Mouse (Mus musculus): ENCODE data around the gene Arhgef12. TPM values are rescaled to one million over a fixed set of nuclear protein-coding genes. Genes with fewer than 3 reads are reported as not detected.

Arhgef12 gene
- total and polyA plus RNA-seq, 3 experiments, result 5.9 to 76.3 (median 53.3) TPM

GRCm38 (mm10) chr9:43094828-43095227 is 12.2 kb downstream of the Arhgef12 start:
- no peak overlapping the region for H3K4me3 ChIP-seq (ENCODE audit: low read depth, low read length)
- H3K27me3 ChIP-seq (ENCODE audit: insufficient read depth, low read length), result no peaks in the 10 kb centered on the region
- H3K36me3 ChIP-seq (replicated peaks), result peaks cover 42% of the 10 kb centered on the region
- ATAC-seq (ENCODE audit: extremely low read depth, insufficient number of reproducible peaks, low FRiP score, poor library complexity, severe bottlenecking) (no peak), DNase-seq (ENCODE audit: low spot score) (no peak)
- TF ChIP-seq CTCF (IDR thresholded peaks at IDR 0.05; ENCODE audit: low read depth, low read length) (no peak), GATA1 (IDR thresholded peaks at IDR 0.05; ENCODE audit: borderline replicate concordance, low read length) (no peak), POLR2AphosphoS5 (IDR thresholded peaks at IDR 0.05; ENCODE audit: insufficient replicate concordance, low read depth, low read length) (no peak), TAL1 (conservative IDR thresholded peaks at IDR 0.05; ENCODE audit: low read depth, low read length) (no peak), GATA2 (IDR thresholded peaks at IDR 0.05; ENCODE audit: borderline replicate concordance, low read depth, low read length) (no peak)
- H3K4me1 ChIP-seq (ENCODE audit: insufficient read depth, low read depth, low read length), result peaks cover 47% of the 10 kb centered on the region
- H3K9me3 ChIP-seq (replicated peaks), result peaks cover 3% of the 10 kb centered on the region

GRCm38 (mm10) chr9:43093803-43094202 is 13.2 kb downstream of the Arhgef12 start:
- peaks cover 3% of the 10 kb centered on the region for H3K9me3 ChIP-seq (replicated peaks)
- H3K4me1 ChIP-seq (ENCODE audit: insufficient read depth, low read depth, low read length), result peaks cover 44% of the 10 kb centered on the region
- H3K36me3 ChIP-seq (replicated peaks), result peaks cover 43% of the 10 kb centered on the region
- no peak for TF ChIP-seq POLR2AphosphoS5 (IDR thresholded peaks at IDR 0.05; ENCODE audit: insufficient replicate concordance, low read depth, low read length)
- TF ChIP-seq CTCF (IDR thresholded peaks at IDR 0.05; ENCODE audit: low read depth, low read length), result no peak
- TF ChIP-seq GATA2 (IDR thresholded peaks at IDR 0.05; ENCODE audit: borderline replicate concordance, low read depth, low read length), result no peak
- TF ChIP-seq GATA1 (IDR thresholded peaks at IDR 0.05; ENCODE audit: borderline replicate concordance, low read length), result no peak
- TF ChIP-seq TAL1 (conservative IDR thresholded peaks at IDR 0.05; ENCODE audit: low read depth, low read length), result no peak
- no peak overlapping the region for H3K4me3 ChIP-seq (ENCODE audit: low read depth, low read length)
- no peaks in the 10 kb centered on the region for H3K27me3 ChIP-seq (ENCODE audit: insufficient read depth, low read length)
- ATAC-seq (ENCODE audit: extremely low read depth, insufficient number of reproducible peaks, low FRiP score, poor library complexity, severe bottlenecking) (no peak), DNase-seq (ENCODE audit: low spot score) (no peak)

- Histone ChIP-seq H3K9me3 (replicated peaks) (no peaks in the 10 kb centered on the region), H3K4me1 (ENCODE audit: insufficient read depth, low read depth, low read length) (peaks cover 30% of the 10 kb centered on the region), H3K36me3 (replicated peaks) (peaks cover 30% of the 10 kb centered on the region), H3K4me3 (ENCODE audit: low read depth, low read length) (no peak overlapping the region), H3K27me3 (ENCODE audit: insufficient read depth, low read length) (no peaks in the 10 kb centered on the region)
- TF ChIP-seq POLR2AphosphoS5 (IDR thresholded peaks at IDR 0.05; ENCODE audit: insufficient replicate concordance, low read depth, low read length) (no peak), GATA1 (IDR thresholded peaks at IDR 0.05; ENCODE audit: borderline replicate concordance, low read length) (no peak), CTCF (IDR thresholded peaks at IDR 0.05; ENCODE audit: low read depth, low read length) (no peak), TAL1 (conservative IDR thresholded peaks at IDR 0.05; ENCODE audit: low read depth, low read length) (no peak), GATA2 (IDR thresholded peaks at IDR 0.05; ENCODE audit: borderline replicate concordance, low read depth, low read length) (no peak)
- DNase-seq (ENCODE audit: low spot score) (no peak), ATAC-seq (ENCODE audit: extremely low read depth, insufficient number of reproducible peaks, low FRiP score, poor library complexity, severe bottlenecking) (no peak)
Observed at GRCm38 (mm10) chr9:43085686-43086285, 21.3 kb downstream of the Arhgef12 start.

- TF ChIP-seq POLR2AphosphoS5 (IDR thresholded peaks at IDR 0.05; ENCODE audit: insufficient replicate concordance, low read depth, low read length) (no peak), GATA1 (IDR thresholded peaks at IDR 0.05; ENCODE audit: borderline replicate concordance, low read length) (no peak), TAL1 (conservative IDR thresholded peaks at IDR 0.05; ENCODE audit: low read depth, low read length) (no peak)
Observed at GRCm38 (mm10) chr9:43084496-43085362, 22.3 kb downstream of the Arhgef12 start.

GRCm38 (mm10) chr9:43083441-43084055 is 23.5 kb downstream of the Arhgef12 start:
- DNase-seq (ENCODE audit: low spot score) (no peak), ATAC-seq (ENCODE audit: extremely low read depth, insufficient number of reproducible peaks, low FRiP score, poor library complexity, severe bottlenecking) (no peak)
- TF ChIP-seq POLR2AphosphoS5 (IDR thresholded peaks at IDR 0.05; ENCODE audit: insufficient replicate concordance, low read depth, low read length) (no peak), GATA1 (IDR thresholded peaks at IDR 0.05; ENCODE audit: borderline replicate concordance, low read length) (no peak), GATA2 (IDR thresholded peaks at IDR 0.05; ENCODE audit: borderline replicate concordance, low read depth, low read length) (no peak), CTCF (IDR thresholded peaks at IDR 0.05; ENCODE audit: low read depth, low read length) (no peak), TAL1 (conservative IDR thresholded peaks at IDR 0.05; ENCODE audit: low read depth, low read length) (no peak)
- peaks cover 35% of the 10 kb centered on the region for H3K4me1 ChIP-seq (ENCODE audit: insufficient read depth, low read depth, low read length)
- peaks cover 43% of the 10 kb centered on the region for H3K36me3 ChIP-seq (replicated peaks)
- no peaks in the 10 kb centered on the region for H3K9me3 ChIP-seq (replicated peaks)
- no peaks in the 10 kb centered on the region for H3K27me3 ChIP-seq (ENCODE audit: insufficient read depth, low read length)
- no peak overlapping the region for H3K4me3 ChIP-seq (ENCODE audit: low read depth, low read length)

More at GRCm38 (mm10) chr9:43084496-43085362, 22.3 kb downstream of the Arhgef12 start:
- Histone ChIP-seq H3K9me3 (replicated peaks) (no peaks in the 10 kb centered on the region), H3K4me1 (ENCODE audit: insufficient read depth, low read depth, low read length) (peaks cover 33% of the 10 kb centered on the region), H3K4me3 (ENCODE audit: low read depth, low read length) (no peak overlapping the region), H3K27me3 (ENCODE audit: insufficient read depth, low read length) (no peaks in the 10 kb centered on the region), H3K36me3 (replicated peaks) (peaks cover 36% of the 10 kb centered on the region)
- ATAC-seq (ENCODE audit: extremely low read depth, insufficient number of reproducible peaks, low FRiP score, poor library complexity, severe bottlenecking), result no peak
- DNase-seq (ENCODE audit: low spot score), result no peak

GRCm38 (mm10) chr9:43078711-43079110 is 28.3 kb downstream of the Arhgef12 start:
- Histone ChIP-seq H3K27me3 (ENCODE audit: insufficient read depth, low read length) (no peaks in the 10 kb centered on the region), H3K4me1 (ENCODE audit: insufficient read depth, low read depth, low read length) (peaks cover 26% of the 10 kb centered on the region), H3K4me3 (ENCODE audit: low read depth, low read length) (no peak overlapping the region), H3K9me3 (replicated peaks) (no peaks in the 10 kb centered on the region), H3K36me3 (replicated peaks) (peaks cover 51% of the 10 kb centered on the region)
- TF ChIP-seq POLR2AphosphoS5 (IDR thresholded peaks at IDR 0.05; ENCODE audit: insufficient replicate concordance, low read depth, low read length) (no peak), TAL1 (conservative IDR thresholded peaks at IDR 0.05; ENCODE audit: low read depth, low read length) (no peak), GATA2 (IDR thresholded peaks at IDR 0.05; ENCODE audit: borderline replicate concordance, low read depth, low read length) (no peak), CTCF (IDR thresholded peaks at IDR 0.05; ENCODE audit: low read depth, low read length) (no peak), GATA1 (IDR thresholded peaks at IDR 0.05; ENCODE audit: borderline replicate concordance, low read length) (no peak)
- ATAC-seq (ENCODE audit: extremely low read depth, insufficient number of reproducible peaks, low FRiP score, poor library complexity, severe bottlenecking) (no peak), DNase-seq (ENCODE audit: low spot score) (no peak)

Data from G1E (cell line).